Mouse (Mus musculus) megakaryocyte-erythroid progenitor cell, adult 5 weeks (primary cell): ENCODE measurements around the gene Ndufs6. TPM values are rescaled to one million over a fixed set of nuclear protein-coding genes. Genes with fewer than 3 reads are reported as not detected.

Source experiments
- polyA plus RNA-seq: library from polyadenylated mRNA; stranded (reverse); fragments of >175 nt; gene quantifications from 2 replicates; pipeline ENCODE4 v1.2.3, GENCODE M21; 2012

The Ndufs6 gene
- polyA plus RNA-seq: 299 and 300 TPM in 2 replicates

DNA sequence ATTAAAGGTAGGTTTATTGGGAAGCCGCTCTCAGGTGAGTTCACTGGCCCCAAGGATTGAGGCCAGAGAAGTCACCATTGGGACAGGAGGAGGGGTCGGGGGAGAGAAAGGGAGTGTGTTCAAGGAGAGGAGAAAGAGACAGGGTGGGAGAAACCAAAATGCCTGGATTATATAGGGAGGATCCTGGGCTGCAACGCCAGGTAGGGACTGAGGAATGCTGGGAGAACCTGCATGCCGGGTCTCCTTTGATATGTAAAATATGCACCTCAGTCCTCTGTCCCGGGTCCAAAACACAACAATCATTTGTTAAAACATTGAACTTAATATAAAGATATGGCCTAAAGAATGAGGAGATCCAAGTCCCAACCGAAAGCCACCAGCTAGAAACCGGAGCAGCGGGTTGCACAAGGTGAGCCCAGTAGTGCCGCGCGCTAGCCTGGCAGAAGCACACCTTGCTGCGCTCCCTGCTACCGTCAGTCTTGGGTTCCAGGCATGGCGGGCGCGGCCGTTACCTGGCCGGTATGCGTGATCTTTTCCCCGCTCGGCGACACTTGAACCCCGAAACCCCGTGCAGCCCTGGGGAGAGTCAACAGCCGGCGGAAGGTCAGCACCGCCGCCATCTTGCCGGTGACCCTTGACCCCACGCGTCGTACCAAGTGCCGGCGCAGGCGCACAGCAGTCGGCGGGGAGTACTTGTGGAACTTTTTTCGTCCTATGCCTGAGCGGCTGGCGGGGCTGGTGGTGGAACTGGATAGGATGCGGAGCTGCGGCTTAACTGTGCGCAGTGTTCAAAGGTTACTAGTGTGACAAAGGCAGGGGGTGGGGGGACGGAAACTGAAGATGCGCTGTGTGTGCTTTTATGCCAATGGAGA, at the start of gene Ndufs6, which contains the start of gene Mrpl36:
Gene Ndufs6, minus strand, starts transcription at position 716 of the 872 bp plus-strand sequence.
Gene Mrpl36, plus strand, starts transcription at position 687 of the 872 bp plus-strand sequence.

Other genes with a start within 250 kb of the Ndufs6 start
- not detected in 2 replicates for gene Irx4, start 68.1 kb downstream of the Ndufs6 start, polyA plus RNA-seq
- gene Mrpl36, start within 50 bp of the Ndufs6 start, polyA plus RNA-seq: 58.6 and 65.8 TPM in 2 replicates
- 11.1 and 11.5 TPM in 2 replicates for gene Lpcat1, start 138.7 kb upstream of the Ndufs6 start, polyA plus RNA-seq
- gene Slc6a3, start 208.2 kb upstream of the Ndufs6 start, polyA plus RNA-seq: not detected in 2 replicates